Mouse (Mus musculus) spleen, postnatal 0 days (tissue): Measurements from ENCODE around the gene Rhbdd3. TPM values are rescaled to one million over a fixed set of nuclear protein-coding genes. Genes with fewer than 3 reads are reported as not detected.

ENCODE experiments used
- polyA plus RNA-seq: library from polyadenylated mRNA; unstranded; fragments of >200 nt; fragmentation: Nextera tagmentation; extraction: Ambion mirVana; gene quantifications from 2 replicates; pipeline ENCODE4 v1.2.1, GENCODE M21; 2015

The Rhbdd3 gene
- 19.0 and 20.2 TPM in 2 replicates for polyA plus RNA-seq

DNA sequence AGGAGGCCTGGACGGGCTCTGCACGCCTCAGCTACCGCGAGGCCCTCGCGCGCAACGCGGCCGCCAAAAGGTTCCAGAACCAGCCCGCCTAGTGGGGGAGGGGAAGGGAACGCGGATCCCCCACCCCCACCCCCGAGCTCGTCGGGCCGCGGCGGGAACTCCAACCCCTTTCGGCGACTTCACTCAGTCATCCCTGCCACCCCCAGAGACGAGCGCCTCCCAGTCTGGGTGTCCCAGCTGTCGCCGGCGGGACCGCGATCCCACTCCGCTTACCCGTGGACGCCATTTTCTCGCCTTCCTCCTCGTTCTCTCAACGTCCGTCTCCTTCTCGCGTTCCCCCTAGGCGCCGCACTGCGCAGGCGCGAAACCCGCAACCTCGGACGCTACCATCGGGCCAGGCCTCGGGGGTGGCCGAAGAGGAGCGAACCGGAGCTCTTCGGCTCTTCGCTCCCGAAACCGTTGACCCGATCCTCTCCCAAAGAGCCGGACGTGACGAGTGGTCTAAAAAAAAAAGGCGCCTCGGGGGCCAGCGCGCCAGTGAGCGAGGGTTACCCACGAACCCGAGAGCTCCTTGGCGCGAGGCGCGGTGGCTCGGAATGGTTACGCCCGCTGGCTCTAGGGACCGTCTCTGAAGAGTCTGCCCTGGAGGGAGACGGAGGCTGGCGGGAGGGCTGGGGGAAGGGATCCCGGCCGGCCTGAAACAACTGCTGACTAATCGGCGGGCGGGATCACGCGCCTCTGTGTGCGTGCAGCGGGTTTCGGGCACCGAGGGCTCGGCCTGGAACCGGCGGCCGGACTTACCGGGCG is at the start of gene Rhbdd3, which contains the start of gene Ewsr1:
Gene Rhbdd3, plus strand, starts transcription at position 191 of the 807 bp plus-strand sequence.
Gene Ewsr1, minus strand, starts transcription at position 531 of the 807 bp plus-strand sequence.

DNA sequence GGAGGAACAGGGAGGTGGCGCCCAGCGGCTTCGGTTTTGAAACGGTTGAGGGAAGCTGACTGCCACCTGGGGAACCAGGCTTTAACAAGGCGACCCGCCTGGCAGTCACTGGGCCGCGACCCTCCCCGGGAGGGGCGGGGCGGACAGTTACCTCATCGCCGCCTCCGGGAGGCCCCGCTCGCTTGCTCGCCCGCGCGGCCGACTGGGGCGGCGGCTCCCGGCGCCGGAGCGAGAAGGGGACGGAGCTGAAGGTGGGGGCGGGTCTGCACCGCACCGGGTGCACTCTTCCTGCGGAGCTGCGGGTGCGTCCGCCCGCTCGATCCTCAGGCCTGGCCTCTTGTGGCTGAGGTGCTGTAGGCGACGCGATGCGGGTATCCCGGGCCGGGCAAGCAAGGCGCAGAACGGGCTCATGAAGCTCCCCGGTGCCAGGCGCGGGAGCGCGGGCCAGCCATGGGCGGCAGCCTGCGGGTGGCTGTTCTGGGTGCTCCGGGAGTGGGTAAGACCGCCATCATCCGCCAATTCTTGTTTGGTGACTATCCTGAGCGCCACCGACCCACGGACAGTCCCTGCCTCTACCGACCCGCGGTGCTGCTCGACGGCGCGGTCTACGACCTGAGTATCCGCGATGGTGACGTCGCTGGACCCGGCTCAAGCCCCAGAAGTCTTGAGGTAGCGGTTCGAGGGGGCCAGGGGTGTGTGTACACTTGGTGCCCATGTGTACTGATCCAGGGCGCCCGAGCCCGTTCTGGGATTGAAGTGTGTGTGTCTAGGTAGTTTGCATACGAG is 40.7 kb upstream of the Rhbdd3 start, which contains the start of gene Rasl10a:
Gene Rasl10a, plus strand, starts transcription at position 273 of the 786 bp plus-strand sequence.

DNA sequence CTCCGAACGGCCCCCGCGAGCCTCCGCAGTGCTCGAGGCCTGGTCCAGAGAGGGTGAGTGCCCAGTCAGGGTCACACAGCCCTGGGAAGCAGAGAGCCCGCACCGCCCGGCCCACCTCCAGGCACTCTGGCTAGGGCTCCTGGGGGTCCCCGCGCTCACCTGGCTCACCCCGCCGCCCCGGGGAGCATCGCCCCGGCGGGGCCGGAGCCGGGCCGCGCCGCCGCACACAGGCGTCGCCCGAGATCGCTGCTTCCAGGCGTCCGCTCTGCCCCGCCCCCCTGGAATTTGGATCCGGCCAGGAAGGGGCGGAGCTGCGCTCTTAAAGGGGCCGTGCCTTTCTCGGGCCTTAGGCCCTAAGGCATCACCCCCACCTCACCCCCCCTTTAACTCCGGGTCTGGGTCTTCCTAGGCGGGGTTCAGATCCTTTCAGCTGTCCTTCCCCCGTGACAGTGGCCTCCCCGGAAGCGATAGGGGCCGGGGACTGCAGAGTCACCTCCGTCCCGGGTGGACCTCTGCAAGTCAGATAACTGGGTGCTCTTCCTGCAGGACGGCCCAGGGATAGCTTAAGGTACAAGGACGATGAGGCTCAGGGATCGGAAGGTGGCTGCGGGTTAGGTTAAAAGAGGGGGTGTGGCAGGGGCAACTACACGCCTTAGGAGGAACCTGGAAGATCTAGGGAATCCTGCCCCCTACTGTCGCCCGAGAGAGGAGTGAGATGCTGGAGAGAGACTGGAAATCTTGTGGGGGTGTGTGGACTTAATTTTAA is 33.5 kb upstream of the Rhbdd3 start, which contains the start of gene Gas2l1:
Gene Gas2l1, minus strand, starts transcription at position 272 of the 766 bp plus-strand sequence.

DNA sequence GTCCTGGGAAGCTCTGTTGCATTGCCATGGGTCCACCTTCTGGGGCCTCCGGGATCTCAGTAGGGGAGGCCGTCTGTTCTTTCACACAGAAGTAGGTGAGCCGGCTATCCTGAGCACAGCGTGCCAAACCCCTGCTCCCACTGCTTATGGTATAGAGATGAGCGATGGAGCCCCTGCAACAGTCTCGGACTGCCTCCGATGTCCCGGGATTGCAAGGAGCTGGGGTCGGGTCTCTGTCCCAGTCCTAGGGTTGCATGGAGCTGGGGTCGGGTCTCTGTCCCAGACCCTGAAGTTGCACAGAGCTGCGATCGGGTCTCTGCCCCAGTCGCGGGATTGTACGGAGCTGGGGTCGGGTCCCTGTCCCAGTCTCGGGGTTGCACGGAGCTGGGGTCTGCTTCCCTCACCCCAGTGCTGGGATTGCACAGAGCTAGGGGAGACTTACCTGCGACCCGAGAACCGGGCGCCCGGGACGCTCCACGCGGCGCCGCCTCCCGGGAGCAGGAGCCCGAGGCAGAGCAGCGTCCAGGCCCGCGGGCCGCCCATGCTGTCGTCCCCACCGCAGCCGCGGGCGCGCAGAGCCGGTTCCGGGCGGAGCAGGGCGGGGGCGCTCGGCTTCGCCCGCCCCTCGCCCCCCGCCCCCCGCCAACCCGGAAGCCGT is 53.1 kb downstream of the Rhbdd3 start, which contains the start of gene Emid1:
Gene Emid1, minus strand, starts transcription at position 578 of the 658 bp plus-strand sequence.

Other genes with a start within 250 kb of the Rhbdd3 start
- 13.8 and 14.0 TPM in 2 replicates for gene Nf2, start 249.4 kb upstream of the Rhbdd3 start, polyA plus RNA-seq
- 7.3 and 8.8 TPM in 2 replicates for gene Nipsnap1, start 225.0 kb upstream of the Rhbdd3 start, polyA plus RNA-seq
- gene Thoc5, start 203.6 kb upstream of the Rhbdd3 start, polyA plus RNA-seq: 15.0 and 17.2 TPM in 2 replicates
- gene Nefh, start 150.9 kb upstream of the Rhbdd3 start, polyA plus RNA-seq: 0.75 and 0.92 TPM in 2 replicates
- gene Ap1b1, start 112.1 kb upstream of the Rhbdd3 start, polyA plus RNA-seq: 71.9 and 72.9 TPM in 2 replicates
- gene Rasl10a, start 40.8 kb upstream of the Rhbdd3 start, polyA plus RNA-seq: 0.69 and 0.87 TPM in 2 replicates
- gene Gas2l1, start 33.6 kb upstream of the Rhbdd3 start, polyA plus RNA-seq: 7.3 and 9.8 TPM in 2 replicates
- gene Ewsr1, start 340 bp downstream of the Rhbdd3 start, polyA plus RNA-seq: 328 and 348 TPM in 2 replicates
- gene Emid1, start 53.3 kb downstream of the Rhbdd3 start, polyA plus RNA-seq: 9.7 and 10.7 TPM in 2 replicates
- 2.6 and 4.2 TPM in 2 replicates for gene Kremen1, start 162.6 kb downstream of the Rhbdd3 start, polyA plus RNA-seq